Mouse (Mus musculus) midbrain, postnatal 0 days (tissue): ENCODE results near the gene Hic2. TPM values are rescaled to one million over a fixed set of nuclear protein-coding genes. Genes with fewer than 3 reads are reported as not detected.

ENCODE experiments used
- ATAC-seq: fragments of 200-750 bp; cut with Nextera tagmentation; 2 replicates; pipeline ENCODE4 v1.8.0; 2017; ENCODE audit warnings: moderate number of reproducible peaks, mild to moderate bottlenecking, moderate TSS enrichment, moderate library complexity; ENCODE audit not compliant: low FRiP score
- DNase-seq: peaks from one replicate; pipeline ENCODE4 v3.0.0-alpha.2; 2015; ENCODE audit warnings: low spot score
- H3K27ac ChIP-seq: fragments of 300-500 bp; sonication (generic); 2 replicates; pipeline ENCODE4 v1.5.1; 2014; ENCODE audit warnings: low read depth, mild to moderate bottlenecking, low read length, mixed read lengths
- H3K27me3 ChIP-seq: fragments of 300-500 bp; sonication (generic); 2 replicates; pipeline ENCODE4 v1.6.1; 2014; ENCODE audit warnings: low read length, control low read depth, mixed read lengths; ENCODE audit not compliant: insufficient read depth
- H3K36me3 ChIP-seq: fragments of 300-500 bp; sonication (generic); 2 replicates; pipeline ENCODE4 v1.6.1; 2014; ENCODE audit warnings: low read length, control low read depth, mixed read lengths; ENCODE audit not compliant: insufficient read depth
- H3K4me1 ChIP-seq: fragments of 300-500 bp; sonication (generic); 2 replicates; pipeline ENCODE4 v1.6.1; 2014; ENCODE audit warnings: mild to moderate bottlenecking, control low read depth, antibody characterized with exemption, low read length, mixed read lengths; ENCODE audit not compliant: insufficient read depth
- H3K4me2 ChIP-seq: fragments of 300-500 bp; sonication (generic); 2 replicates; pipeline ENCODE4 v1.6.1; 2014; ENCODE audit warnings: low read depth, mild to moderate bottlenecking, low read length, mixed read lengths; ENCODE audit not compliant: poor library complexity, severe bottlenecking
- H3K4me3 ChIP-seq: fragments of 300-500 bp; sonication (generic); 2 replicates; pipeline ENCODE4 v1.5.1; 2014; ENCODE audit warnings: low read depth, mild to moderate bottlenecking, low read length, moderate library complexity
- H3K9ac ChIP-seq: fragments of 300-500 bp; sonication (generic); replicated peaks from 2 replicates; pipeline ENCODE4 v1.6.1; 2014; ENCODE audit warnings: mild to moderate bottlenecking, low read length, moderate library complexity, mixed read lengths; ENCODE audit not compliant: poor library complexity, severe bottlenecking
- H3K9me3 ChIP-seq: fragments of 300-500 bp; sonication (generic); 2 replicates; pipeline ENCODE4 v1.6.1; 2016; ENCODE audit warnings: low read length, control low read depth
- CTCF ChIP-seq: IDR thresholded peaks from 2 replicates; pipeline ENCODE4 v1.5.1; 2016; ENCODE audit warnings: antibody characterized with exemption, mild to moderate bottlenecking
- WGBS: fragments of 180-500 bp; shearing (Covaris S2); extraction: QIAGEN DNeasy Blood & Tissue Kit; methylation state at CpG from one replicate; pipeline ENCODE4 v1.1.7; 2014; 5-methylcytosine and 5-hydroxymethylcytosine counted together
- polyA plus RNA-seq: library from polyadenylated mRNA; unstranded; fragments of >200 nt; fragmentation: Nextera tagmentation; extraction: Ambion mirVana; gene quantifications from 2 replicates; pipeline ENCODE4 v1.2.1, GENCODE M21; 2015
- total RNA-seq: library from RNA; depleted of rRNA; stranded (reverse); fragments of >200 nt; gene quantifications from 2 replicates; pipeline ENCODE4 v1.2.3, GENCODE M21; 2014; rRNA removed

The Hic2 gene
- 13.8 and 14.6 TPM in 2 replicates for total RNA-seq
- polyA plus RNA-seq, result 4.0 and 5.4 TPM in 2 replicates

- H3K4me1 ChIP-seq, result peaks cover 11% of the 10 kb centered on the region; the same call in 1 of the 2 replicates
- peak within 1 kb of the TSS; percentile 89 for H3K4me3 ChIP-seq
- no peaks in the 10 kb centered on the region for H3K36me3 ChIP-seq
- peak; percentile 96 for DNase-seq
- H3K9ac ChIP-seq, result peak within 1 kb of the TSS; percentile 95
- H3K27me3 ChIP-seq, result no peaks in the 10 kb centered on the region
- WGBS, result under 1% methylated on average over 58 of the region's 59 CpGs
- peak within 1 kb of the TSS; percentile 85 for H3K27ac ChIP-seq
- no peaks in the 10 kb centered on the region for H3K9me3 ChIP-seq
- no peak for TF ChIP-seq CTCF
- ATAC-seq, result peak; percentile 96
- peak within 1 kb of the TSS; percentile 83 for H3K4me2 ChIP-seq
Measured at GRCm38 (mm10) chr16:17232794-17233701, at the start of gene Hic2. Gene Hic2 (plus strand): TSS chr16:17233572.

DNA sequence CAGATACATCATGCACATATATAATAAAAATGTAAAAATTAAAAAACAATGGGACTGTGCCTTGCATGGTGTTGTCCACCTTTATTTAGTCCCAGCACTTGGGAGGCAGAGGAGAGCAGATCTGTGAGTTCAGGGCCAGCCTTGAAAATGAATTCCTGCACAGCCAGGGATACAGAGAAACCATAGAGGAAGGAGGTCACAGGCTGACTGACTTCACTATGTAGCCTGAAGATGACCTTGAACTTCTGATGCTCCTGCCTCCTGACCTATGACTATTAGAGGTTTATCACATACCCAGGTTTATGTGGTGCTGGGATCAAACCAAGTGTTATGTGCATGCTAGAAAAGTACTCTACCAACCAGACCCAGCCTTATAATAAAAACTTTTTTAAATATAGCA is 47.9 kb upstream of the Hic2 start:
- no peak for TF ChIP-seq CTCF
- Histone ChIP-seq H3K4me2 (no peak overlapping the region), H3K9me3 (no peaks in the 10 kb centered on the region), H3K4me1 (no peaks in the 10 kb centered on the region), H3K9ac (no peak overlapping the region), H3K27me3 (no peaks in the 10 kb centered on the region), H3K27ac (no peak overlapping the region), H3K4me3 (no peak overlapping the region), H3K36me3 (0 out of 2 replicates have a peak, but pooled peaks cover 3% of the 10 kb centered on the region)
- DNase-seq (no peak), ATAC-seq (no peak)

DNA sequence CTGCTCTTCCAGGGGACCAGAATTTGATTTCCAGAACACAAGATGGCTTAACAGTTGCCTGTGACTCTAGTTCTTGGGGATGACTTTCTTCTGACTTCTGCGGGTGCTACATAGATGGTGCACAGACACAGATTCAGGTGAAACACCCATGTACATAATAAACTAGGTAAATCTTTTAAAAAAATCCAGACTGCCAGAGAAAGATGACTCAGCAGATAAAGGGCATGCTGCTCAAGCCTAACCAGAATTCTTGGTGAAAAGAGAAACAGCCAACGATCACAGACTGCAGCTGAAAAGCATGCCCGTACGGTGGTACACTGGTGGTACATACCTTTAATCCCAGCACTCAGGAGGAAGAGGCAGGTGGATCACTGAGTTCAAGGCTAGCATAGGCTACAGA is 39.5 kb upstream of the Hic2 start:
- no peak overlapping the region for H3K27ac ChIP-seq
- H3K9me3 ChIP-seq, result no peaks in the 10 kb centered on the region
- 97% methylated on average over 4 of the region's 4 CpGs for WGBS
- DNase-seq, result no peak
- H3K9ac ChIP-seq, result no peak overlapping the region
- H3K36me3 ChIP-seq, result no peaks in the 10 kb centered on the region
- no peaks in the 10 kb centered on the region for H3K4me1 ChIP-seq
- TF ChIP-seq CTCF, result no peak
- no peak for ATAC-seq
- H3K4me3 ChIP-seq, result no peak overlapping the region
- H3K4me2 ChIP-seq, result no peak overlapping the region
- H3K27me3 ChIP-seq, result no peaks in the 10 kb centered on the region

- DNase-seq (no peak), ATAC-seq (0 out of 2 replicates have a peak, but pooled peaks have one; percentile 3)
- Histone ChIP-seq H3K9ac (peak overlapping the region; percentile 99), H3K36me3 (no peaks in the 10 kb centered on the region), H3K4me2 (peak overlapping the region; percentile 81), H3K9me3 (no peaks in the 10 kb centered on the region), H3K27ac (peak overlapping the region; percentile 80), H3K4me3 (peak overlapping the region; percentile 99), H3K4me1 (peaks cover 5% of the 10 kb centered on the region; the same call in 1 of the 2 replicates), H3K27me3 (no peaks in the 10 kb centered on the region)
- 8% methylated on average over 24 of the region's 24 CpGs for WGBS
- TF ChIP-seq CTCF, result no peak
Measured at GRCm38 (mm10) chr16:17200121-17200952, 33.0 kb upstream of the Hic2 start.

- peak overlapping the region; percentile 80 for H3K27ac ChIP-seq
- DNase-seq (peak; percentile 86), ATAC-seq (peak; percentile 90)
- H3K4me1 ChIP-seq, result peaks cover 5% of the 10 kb centered on the region; the same call in 1 of the 2 replicates
- H3K4me2 ChIP-seq, result peak overlapping the region; percentile 81
- H3K9ac ChIP-seq, result peak overlapping the region; percentile 99
- WGBS, result under 1% methylated on average over 62 of the region's 72 CpGs
- peak overlapping the region; percentile 99 for H3K4me3 ChIP-seq
- no peaks in the 10 kb centered on the region for H3K36me3 ChIP-seq
- H3K9me3 ChIP-seq, result no peaks in the 10 kb centered on the region
- no peaks in the 10 kb centered on the region for H3K27me3 ChIP-seq
- TF ChIP-seq CTCF, result peak; percentile 4; the same call in 1 of the 2 replicates
Measured at GRCm38 (mm10) chr16:17200953-17201707, 32.2 kb upstream of the Hic2 start.
